Mouse (Mus musculus) stomach, postnatal 0 days (tissue): ENCODE measurements around the gene Galnt10. TPM values are rescaled to one million over a fixed set of nuclear protein-coding genes. Genes with fewer than 3 reads are reported as not detected.

Experiments
- ATAC-seq: fragments of 200-750 bp; cut with Nextera tagmentation; 2 replicates; pipeline ENCODE4 v1.8.0; 2017; ENCODE audit not compliant: low FRiP score, low TSS enrichment
- DNase-seq: peaks from one replicate; pipeline ENCODE4 v3.0.0-alpha.2; 2016; ENCODE audit warnings: low spot score
- H3K27ac ChIP-seq: fragments of 300-500 bp; sonication (generic); replicated peaks from 2 replicates; pipeline ENCODE4 v1.5.1; 2014; ENCODE audit warnings: mild to moderate bottlenecking, control low read depth
- H3K27me3 ChIP-seq: fragments of 300-500 bp; sonication (generic); 2 replicates; pipeline ENCODE4 v1.6.1; 2014; ENCODE audit warnings: low read length; ENCODE audit not compliant: control insufficient read depth, insufficient read depth
- H3K36me3 ChIP-seq: fragments of 300-500 bp; sonication (generic); 2 replicates; pipeline ENCODE4 v1.6.1; 2014; ENCODE audit warnings: low read length, mixed read lengths; ENCODE audit not compliant: control insufficient read depth, insufficient read depth
- H3K4me1 ChIP-seq: fragments of 300-500 bp; sonication (generic); replicated peaks from 2 replicates; pipeline ENCODE4 v1.6.1; 2014; ENCODE audit warnings: antibody characterized with exemption; ENCODE audit not compliant: control insufficient read depth, insufficient read depth
- H3K4me2 ChIP-seq: fragments of 300-500 bp; sonication (generic); replicated peaks from 2 replicates; pipeline ENCODE4 v1.6.1; 2014; ENCODE audit warnings: low read depth, mild to moderate bottlenecking, control low read depth, moderate library complexity
- H3K4me3 ChIP-seq: fragments of 300-500 bp; sonication (generic); 2 replicates; pipeline ENCODE4 v1.5.1; 2014; ENCODE audit warnings: low read depth, low read length, control low read depth
- H3K9ac ChIP-seq: fragments of 300-500 bp; sonication (generic); 2 replicates; pipeline ENCODE4 v1.6.1; 2014; ENCODE audit warnings: mild to moderate bottlenecking, low read length, control low read depth, mixed read lengths
- H3K9me3 ChIP-seq: fragments of 300-500 bp; sonication (generic); 2 replicates; pipeline ENCODE4 v1.6.1; 2016; ENCODE audit warnings: low read length; ENCODE audit not compliant: control insufficient read depth
- CTCF ChIP-seq: IDR thresholded peaks from 2 replicates; pipeline ENCODE4 v1.5.1; 2016; ENCODE audit warnings: antibody characterized with exemption, low read depth, mild to moderate bottlenecking, moderate library complexity
- EP300 ChIP-seq: optimal IDR thresholded peaks from 2 replicates; pipeline ENCODE3; 2016; ENCODE audit warnings: antibody characterized with exemption
- WGBS: fragments of 180-500 bp; shearing (Covaris S2); extraction: QIAGEN DNeasy Blood & Tissue Kit; methylation state at CpG from one replicate; pipeline ENCODE4 v1.1.7; 2014; 5-methylcytosine and 5-hydroxymethylcytosine counted together
- polyA plus RNA-seq: library from polyadenylated mRNA; unstranded; fragments of >200 nt; fragmentation: Nextera tagmentation; extraction: Ambion mirVana; gene quantifications from 2 replicates; pipeline ENCODE4 v1.2.1, GENCODE M21; 2015

Galnt10 gene
- polyA plus RNA-seq, 1 experiment from 2014 or later, result 8.8 TPM

- DNase-seq, result no peak
These were observed 43.3 kb upstream of the Galnt10 start for GRCm38 (mm10) chr11:57601806-57602455.

GRCm38 (mm10) chr11:57605086-57605485, 40.2 kb upstream of the Galnt10 start:
- no peak for ATAC-seq
- no peak overlapping the region for H3K4me3 ChIP-seq
- TF ChIP-seq EP300 (no peak), CTCF (no peak)
- no peaks in the 10 kb centered on the region for H3K9me3 ChIP-seq
- H3K27me3 ChIP-seq, result no peaks in the 10 kb centered on the region
- DNase-seq, result no peak
- 63% methylated on average over 5 of the region's 5 CpGs for whole genome bisulfite sequencing
- H3K36me3 ChIP-seq, result no peaks in the 10 kb centered on the region
- H3K9ac ChIP-seq, result no peak overlapping the region
- no peaks in the 10 kb centered on the region for H3K4me1 ChIP-seq
- H3K27ac ChIP-seq, result no peak overlapping the region
- H3K4me2 ChIP-seq, result no peak overlapping the region

More at GRCm38 (mm10) chr11:57601806-57602455, 43.3 kb upstream of the Galnt10 start:
- TF ChIP-seq CTCF (no peak), EP300 (no peak)
- H3K9ac ChIP-seq, result no peak overlapping the region
- no peaks in the 10 kb centered on the region for H3K27me3 ChIP-seq
- no peaks in the 10 kb centered on the region for H3K4me1 ChIP-seq
- ATAC-seq, result no peak
- H3K27ac ChIP-seq, result no peak overlapping the region
- no peak overlapping the region for H3K4me2 ChIP-seq
- H3K4me3 ChIP-seq, result no peak overlapping the region
- H3K36me3 ChIP-seq, result no peaks in the 10 kb centered on the region
- no peaks in the 10 kb centered on the region for H3K9me3 ChIP-seq
- WGBS, result 54% methylated on average over 2 of the region's 2 CpGs

GRCm38 (mm10) chr11:57605660-57606059, 39.6 kb upstream of the Galnt10 start:
- Histone ChIP-seq H3K4me2 (no peak overlapping the region), H3K27me3 (no peaks in the 10 kb centered on the region), H3K9me3 (no peaks in the 10 kb centered on the region), H3K27ac (no peak overlapping the region), H3K36me3 (no peaks in the 10 kb centered on the region), H3K4me3 (no peak overlapping the region), H3K9ac (no peak overlapping the region), H3K4me1 (no peaks in the 10 kb centered on the region)
- no peak for DNase-seq
- no peak for ATAC-seq
- TF ChIP-seq CTCF (no peak), EP300 (no peak)
- WGBS, result 77% methylated on average over 3 of the region's 3 CpGs

- no peak for DNase-seq
- H3K9me3 ChIP-seq, result no peaks in the 10 kb centered on the region
- H3K9ac ChIP-seq, result no peak overlapping the region
- ATAC-seq, result no peak
- no peaks in the 10 kb centered on the region for H3K27me3 ChIP-seq
- no peak overlapping the region for H3K4me2 ChIP-seq
- H3K4me1 ChIP-seq, result no peaks in the 10 kb centered on the region
- WGBS, result 76% methylated on average over 9 of the region's 9 CpGs
- H3K36me3 ChIP-seq, result no peaks in the 10 kb centered on the region
- no peak overlapping the region for H3K27ac ChIP-seq
- H3K4me3 ChIP-seq, result no peak overlapping the region
- TF ChIP-seq EP300, result no peak
- no peak for TF ChIP-seq CTCF
These were observed 30.7 kb upstream of the Galnt10 start for GRCm38 (mm10) chr11:57614502-57614901.

GRCm38 (mm10) chr11:57615286-57615685, 30.0 kb upstream of the Galnt10 start:
- no peak for DNase-seq
- Histone ChIP-seq H3K9me3 (no peaks in the 10 kb centered on the region), H3K4me1 (no peaks in the 10 kb centered on the region), H3K9ac (no peak overlapping the region), H3K27ac (no peak overlapping the region), H3K36me3 (no peaks in the 10 kb centered on the region), H3K4me2 (no peak overlapping the region), H3K4me3 (no peak overlapping the region), H3K27me3 (no peaks in the 10 kb centered on the region)
- ATAC-seq, result no peak
- 61% methylated on average over 9 of the region's 9 CpGs for WGBS
- TF ChIP-seq CTCF, result no peak
- TF ChIP-seq EP300, result no peak

- Histone ChIP-seq H3K9me3 (no peaks in the 10 kb centered on the region), H3K4me3 (no peak overlapping the region), H3K4me1 (no peaks in the 10 kb centered on the region), H3K36me3 (no peaks in the 10 kb centered on the region), H3K4me2 (no peak overlapping the region), H3K9ac (no peak overlapping the region), H3K27ac (no peak overlapping the region), H3K27me3 (no peaks in the 10 kb centered on the region)
- WGBS, result 42% methylated on average over 13 of the region's 13 CpGs
- ATAC-seq, result no peak
- no peak for DNase-seq
- TF ChIP-seq EP300 (no peak), CTCF (no peak)
These were observed 29.4 kb upstream of the Galnt10 start for GRCm38 (mm10) chr11:57615871-57616270.
